Mouse (Mus musculus) hindbrain, embryonic 14.5 days (tissue): ENCODE results near the gene Nav2. TPM values are rescaled to one million over a fixed set of nuclear protein-coding genes. Genes with fewer than 3 reads are reported as not detected.

ENCODE experiments used
- ATAC-seq: fragments of 200-750 bp; cut with Nextera tagmentation; 2 replicates; pipeline ENCODE4 v1.8.0; 2017; ENCODE audit warnings: moderate number of reproducible peaks, mild to moderate bottlenecking, moderate TSS enrichment, moderate library complexity; ENCODE audit not compliant: low FRiP score
- DNase-seq: peaks from one replicate; pipeline ENCODE4 v3.0.0-alpha.2; 2015; ENCODE audit warnings: low spot score
- H3K27ac ChIP-seq: fragments of 300-500 bp; sonication (generic); 2 replicates; pipeline ENCODE4 v1.5.1; 2014; ENCODE audit warnings: mild to moderate bottlenecking, moderate library complexity
- H3K27me3 ChIP-seq: fragments of 300-500 bp; sonication (generic); 2 replicates; pipeline ENCODE4 v1.6.1; 2014; ENCODE audit warnings: mild to moderate bottlenecking, low read length, mixed read lengths; ENCODE audit not compliant: control insufficient read depth, insufficient read depth
- H3K36me3 ChIP-seq: fragments of 300-500 bp; sonication (generic); replicated peaks from 2 replicates; pipeline ENCODE4 v1.6.1; 2014; ENCODE audit not compliant: control insufficient read depth, insufficient read depth
- H3K4me1 ChIP-seq: fragments of 300-500 bp; sonication (generic); replicated peaks from 2 replicates; pipeline ENCODE4 v1.6.1; 2014; ENCODE audit warnings: antibody characterized with exemption, low read length, mixed read lengths; ENCODE audit not compliant: control insufficient read depth, insufficient read depth
- H3K4me2 ChIP-seq: fragments of 300-500 bp; sonication (generic); replicated peaks from 2 replicates; pipeline ENCODE4 v1.6.1; 2014; ENCODE audit warnings: mild to moderate bottlenecking, moderate library complexity
- H3K4me3 ChIP-seq: fragments of 300-500 bp; sonication (generic); replicated peaks from 2 replicates; pipeline ENCODE4 v1.5.1; 2014; ENCODE audit warnings: mild to moderate bottlenecking, low read length
- H3K9ac ChIP-seq: fragments of 300-500 bp; sonication (generic); 2 replicates; pipeline ENCODE4 v1.6.1; 2014
- H3K9me3 ChIP-seq: fragments of 300-500 bp; sonication (generic); 2 replicates; pipeline ENCODE4 v1.6.1; 2016; ENCODE audit warnings: low read length; ENCODE audit not compliant: control insufficient read depth
- WGBS: fragments of 180-500 bp; shearing (Covaris S2); extraction: QIAGEN DNeasy Blood & Tissue Kit; methylation state at CpG from one replicate; pipeline ENCODE4 v1.1.7; 2014; 5-methylcytosine and 5-hydroxymethylcytosine counted together
- polyA plus RNA-seq: library from polyadenylated mRNA; unstranded; fragments of >200 nt; fragmentation: Nextera tagmentation; extraction: Ambion mirVana; gene quantifications from 2 replicates; pipeline ENCODE4 v1.2.1, GENCODE M21; 2014

Gene Nav2
- polyA plus RNA-seq, 1 experiment from 2014 or later: 28.2 TPM

DNA sequence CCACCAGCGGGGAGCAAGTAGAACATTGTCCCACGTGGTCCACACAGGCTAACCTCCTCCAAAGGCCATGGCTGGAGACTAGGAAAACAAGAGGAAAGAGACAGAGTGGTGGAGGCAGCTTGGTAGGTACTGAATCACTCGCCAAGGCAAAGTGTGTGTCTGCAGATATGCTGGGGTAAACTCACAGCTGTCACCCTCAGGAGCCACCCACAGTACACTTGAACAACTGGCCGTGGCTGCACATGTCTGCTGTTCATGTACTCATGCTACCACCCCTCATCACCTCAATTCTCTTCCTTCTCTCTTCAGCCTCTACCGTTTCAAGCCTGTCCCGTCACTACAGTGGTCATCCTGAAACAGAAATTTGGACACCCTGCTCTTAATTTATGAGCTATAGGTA is 393.0 kb downstream of the Nav2 start:
- no peak overlapping the region for H3K9ac ChIP-seq
- WGBS: 86% methylated on average over 6 of the region's 6 CpGs
- H3K4me1 ChIP-seq: peaks cover 12% of the 10 kb centered on the region; the same call in 1 of the 2 replicates
- ATAC-seq: no peak
- no peaks in the 10 kb centered on the region for H3K27me3 ChIP-seq
- no peak for DNase-seq
- no peaks in the 10 kb centered on the region for H3K9me3 ChIP-seq
- H3K27ac ChIP-seq: no peak overlapping the region
- H3K4me3 ChIP-seq: no peak overlapping the region
- H3K36me3 ChIP-seq: no peaks in the 10 kb centered on the region
- H3K4me2 ChIP-seq: no peak overlapping the region

- H3K36me3 ChIP-seq: no peaks in the 10 kb centered on the region
- H3K4me1 ChIP-seq: peaks cover 12% of the 10 kb centered on the region; the same call in 1 of the 2 replicates
- peak overlapping the region; percentile 50; the same call in 1 of the 2 replicates for H3K9ac ChIP-seq
- DNase-seq: no peak
- H3K4me2 ChIP-seq: peak overlapping the region; percentile 71
- no peak overlapping the region for H3K27ac ChIP-seq
- no peaks in the 10 kb centered on the region for H3K9me3 ChIP-seq
- 2% methylated on average over 31 of the region's 31 CpGs for WGBS
- peak; percentile 61 for ATAC-seq
- peak overlapping the region; percentile 31 for H3K4me3 ChIP-seq
- no peaks in the 10 kb centered on the region for H3K27me3 ChIP-seq
Measured at GRCm38 (mm10) chr7:49303600-49304411, 395.3 kb downstream of the Nav2 start.

- H3K4me1 ChIP-seq: peaks cover 12% of the 10 kb centered on the region; the same call in 1 of the 2 replicates
- H3K9ac ChIP-seq: no peak overlapping the region
- no peak for DNase-seq
- no peak for ATAC-seq
- no peaks in the 10 kb centered on the region for H3K9me3 ChIP-seq
- no peaks in the 10 kb centered on the region for H3K36me3 ChIP-seq
- H3K27me3 ChIP-seq: no peaks in the 10 kb centered on the region
- WGBS: 88% methylated on average over 6 of the region's 6 CpGs
- no peak overlapping the region for H3K4me2 ChIP-seq
- H3K27ac ChIP-seq: no peak overlapping the region
- no peak overlapping the region for H3K4me3 ChIP-seq
Measured at GRCm38 (mm10) chr7:49307717-49308116, 399.2 kb downstream of the Nav2 start.

- 76% methylated on average over 5 of the region's 5 CpGs for WGBS
- H3K9me3 ChIP-seq: no peaks in the 10 kb centered on the region
- no peaks in the 10 kb centered on the region for H3K27me3 ChIP-seq
- no peak for ATAC-seq
- no peak overlapping the region for H3K4me3 ChIP-seq
- no peak overlapping the region for H3K9ac ChIP-seq
- H3K36me3 ChIP-seq: no peaks in the 10 kb centered on the region
- H3K4me2 ChIP-seq: no peak overlapping the region
- H3K27ac ChIP-seq: no peak overlapping the region
- DNase-seq: no peak
- peaks cover under 1% of the 10 kb centered on the region; the same call in 1 of the 2 replicates for H3K4me1 ChIP-seq
Measured at GRCm38 (mm10) chr7:49309746-49310145, 401.2 kb downstream of the Nav2 start.

- H3K36me3 ChIP-seq: no peaks in the 10 kb centered on the region
- WGBS: 70% methylated on average over 7 of the region's 7 CpGs
- H3K27ac ChIP-seq: no peak overlapping the region
- no peaks in the 10 kb centered on the region for H3K4me1 ChIP-seq
- H3K27me3 ChIP-seq: no peaks in the 10 kb centered on the region
- no peak overlapping the region for H3K4me3 ChIP-seq
- H3K9me3 ChIP-seq: no peaks in the 10 kb centered on the region
- DNase-seq (no peak), ATAC-seq (no peak)
- H3K9ac ChIP-seq: no peak overlapping the region
- H3K4me2 ChIP-seq: no peak overlapping the region
Measured at GRCm38 (mm10) chr7:49313945-49314344, 405.4 kb downstream of the Nav2 start.

DNA sequence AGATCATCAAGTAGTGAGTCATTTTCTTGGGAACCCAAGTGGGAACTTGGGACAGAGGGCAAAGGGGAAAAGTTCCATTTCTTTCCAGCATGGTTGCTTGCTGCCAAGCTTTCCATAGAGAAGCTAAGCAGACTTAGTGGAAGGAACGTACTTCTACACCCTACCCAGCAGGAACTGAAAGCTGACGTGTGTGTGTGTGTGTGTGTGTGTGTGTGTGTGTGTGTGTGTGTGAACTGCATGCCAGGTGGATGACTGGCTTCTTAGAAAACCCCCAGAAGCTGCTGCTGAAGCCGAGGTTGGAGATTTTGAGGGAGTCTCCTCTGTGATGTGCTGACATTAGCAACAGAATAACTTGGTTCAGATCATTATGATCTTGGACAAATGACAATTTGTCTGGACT is 406.5 kb downstream of the Nav2 start:
- Histone ChIP-seq H3K27ac (no peak overlapping the region), H3K36me3 (no peaks in the 10 kb centered on the region), H3K4me1 (no peaks in the 10 kb centered on the region), H3K9ac (no peak overlapping the region), H3K9me3 (no peaks in the 10 kb centered on the region), H3K4me3 (no peak overlapping the region), H3K27me3 (no peaks in the 10 kb centered on the region), H3K4me2 (no peak overlapping the region)
- DNase-seq (no peak), ATAC-seq (no peak)
- WGBS: 76% methylated on average over 3 of the region's 3 CpGs

DNA sequence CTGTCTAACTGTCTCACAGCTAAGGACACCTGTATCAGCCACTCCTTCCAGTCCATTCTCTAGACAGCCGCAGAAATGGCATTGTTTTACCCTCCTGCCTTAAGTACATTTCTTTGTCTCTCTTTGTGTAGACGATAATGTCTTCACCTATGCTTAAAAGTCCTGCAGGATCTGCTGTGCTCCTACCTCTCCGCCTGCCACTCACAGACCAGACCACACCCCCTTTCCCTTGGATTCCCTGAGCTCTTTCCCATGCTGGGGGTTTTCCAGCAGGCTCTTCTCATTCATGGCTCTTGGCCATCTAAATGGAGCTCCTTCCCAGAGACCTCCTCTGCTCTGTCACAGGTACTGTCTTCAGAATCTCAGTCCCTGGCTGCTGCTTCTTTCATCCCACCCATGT is 408.1 kb downstream of the Nav2 start:
- H3K4me2 ChIP-seq: no peak overlapping the region
- ATAC-seq (no peak), DNase-seq (no peak)
- no peak overlapping the region for H3K27ac ChIP-seq
- H3K27me3 ChIP-seq: no peaks in the 10 kb centered on the region
- H3K9ac ChIP-seq: no peak overlapping the region
- no peaks in the 10 kb centered on the region for H3K36me3 ChIP-seq
- H3K9me3 ChIP-seq: no peaks in the 10 kb centered on the region
- H3K4me1 ChIP-seq: no peaks in the 10 kb centered on the region
- whole genome bisulfite sequencing: 91% methylated on average over 3 of the region's 3 CpGs
- no peak overlapping the region for H3K4me3 ChIP-seq

GRCm38 (mm10) chr7:49318183-49318897 is 409.8 kb downstream of the Nav2 start:
- Histone ChIP-seq H3K9ac (no peak overlapping the region), H3K27ac (no peak overlapping the region), H3K36me3 (no peaks in the 10 kb centered on the region), H3K9me3 (no peaks in the 10 kb centered on the region), H3K4me2 (no peak overlapping the region), H3K4me1 (no peaks in the 10 kb centered on the region), H3K27me3 (no peaks in the 10 kb centered on the region), H3K4me3 (no peak overlapping the region)
- 92% methylated on average over 15 of the region's 15 CpGs for WGBS
- DNase-seq (no peak), ATAC-seq (no peak)

DNA sequence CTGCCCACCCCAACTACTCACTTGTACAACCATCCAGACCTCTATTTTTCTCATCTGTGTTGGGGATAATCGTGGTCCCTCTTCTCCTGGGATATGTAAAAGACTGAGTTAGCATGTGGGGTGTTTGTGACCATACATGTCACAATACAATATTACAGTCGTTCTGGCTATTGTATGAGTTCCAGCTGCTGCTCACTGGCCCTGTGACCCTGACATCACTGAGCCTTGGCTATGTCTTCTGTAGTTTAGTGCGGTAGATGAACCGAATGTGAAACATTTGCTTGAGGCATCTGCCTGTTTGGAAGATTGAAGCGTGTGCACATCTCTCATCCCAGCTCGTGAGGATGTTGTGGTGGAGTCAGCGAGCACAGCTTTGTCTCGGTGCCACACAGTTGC is 410.4 kb downstream of the Nav2 start:
- DNase-seq (no peak), ATAC-seq (no peak)
- Histone ChIP-seq H3K4me2 (no peak overlapping the region), H3K9me3 (no peaks in the 10 kb centered on the region), H3K4me3 (no peak overlapping the region), H3K9ac (no peak overlapping the region), H3K27me3 (no peaks in the 10 kb centered on the region), H3K4me1 (no peaks in the 10 kb centered on the region), H3K36me3 (no peaks in the 10 kb centered on the region), H3K27ac (no peak overlapping the region)
- 75% methylated on average over 8 of the region's 8 CpGs for WGBS
